Mouse (Mus musculus): ENCODE results near the gene Rab43. TPM values are rescaled to one million over a fixed set of nuclear protein-coding genes. Genes with fewer than 3 reads are reported as not detected.

Rab43 gene
- polyA plus RNA-seq, 2 experiments: 13.3 to 14.3 TPM

GRCm38 (mm10) chr6:87784033-87784432, 27.9 kb downstream of the Rab43 start:
- Histone ChIP-seq H3K27ac (replicated peaks; ENCODE audit: low read depth, low read length) (no peak overlapping the region), H3K4me3 (replicated peaks; ENCODE audit: low read length) (no peak overlapping the region), H3K9me3 (ENCODE audit: control insufficient read depth, low read length) (no peaks in the 10 kb centered on the region), H3K4me1 (ENCODE audit: control insufficient read depth, insufficient read depth, low read length) (no peaks in the 10 kb centered on the region), H3K9ac (ENCODE audit: low read depth, low read length, severe bottlenecking) (no peak overlapping the region), H3K27me3 (ENCODE audit: control insufficient read depth, insufficient read depth, low read length) (no peaks in the 10 kb centered on the region), H3K4me2 (replicated peaks; ENCODE audit: low read depth, low read length, severe bottlenecking) (no peak overlapping the region), H3K36me3 (ENCODE audit: control insufficient read depth, insufficient read depth, low read length) (no peaks in the 10 kb centered on the region)
- TF ChIP-seq POLR2A (IDR thresholded peaks at IDR 0.05; ENCODE audit: borderline replicate concordance, extremely low read depth, insufficient read depth, insufficient read length): no peak
- DNase-seq (ENCODE audit: low spot score) (no peak), ATAC-seq (ENCODE audit: low FRiP score, low read depth) (no peak)
- 71% methylated on average over 8 of the region's 8 CpGs for WGBS

DNA sequence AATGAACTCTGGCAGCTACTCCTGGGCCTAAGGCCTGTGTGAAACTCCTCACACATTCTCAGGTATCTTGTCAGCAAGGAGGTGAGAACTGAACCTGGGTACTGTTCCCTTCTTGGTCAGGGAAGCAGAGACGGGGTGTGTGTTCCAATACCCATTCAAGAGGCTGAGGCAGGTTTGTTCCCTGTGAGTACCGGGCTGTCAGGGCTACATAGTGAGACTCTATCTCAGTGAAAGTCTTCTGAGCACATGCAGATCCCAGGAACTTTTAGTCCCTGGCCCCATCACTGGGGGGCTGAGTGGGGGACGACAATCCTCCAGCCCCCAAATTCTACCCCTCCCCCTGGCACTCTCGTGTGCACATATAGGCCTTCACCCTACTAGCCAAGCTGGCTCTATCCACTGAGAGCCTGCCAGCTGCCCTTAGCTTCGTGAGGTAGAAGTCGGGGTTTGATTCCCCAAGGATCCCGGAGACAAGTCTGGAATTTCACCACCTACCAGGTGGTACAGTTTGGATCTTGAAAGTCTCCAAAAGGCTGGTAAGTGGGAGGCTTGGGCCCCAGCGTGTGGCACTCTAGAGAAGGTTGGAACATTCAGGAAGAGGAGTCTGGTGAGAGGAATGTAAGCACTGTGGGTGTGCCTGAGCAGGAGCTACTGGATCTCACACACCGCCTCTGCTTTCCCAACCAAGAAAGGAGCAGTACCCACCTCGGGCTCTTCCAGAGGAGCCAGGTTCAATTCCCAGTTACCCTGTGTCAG, 31.2 kb downstream of the Rab43 start:
- 79% methylated on average over 10 of the region's 10 CpGs for WGBS
- H3K4me3 ChIP-seq (replicated peaks; ENCODE audit: low read length): no peak overlapping the region
- no peak overlapping the region for H3K9ac ChIP-seq (ENCODE audit: low read depth, low read length, severe bottlenecking)
- no peak overlapping the region for H3K4me2 ChIP-seq (replicated peaks; ENCODE audit: low read depth, low read length, severe bottlenecking)
- H3K4me1 ChIP-seq (ENCODE audit: control insufficient read depth, insufficient read depth, low read length): no peaks in the 10 kb centered on the region; the same call in 1 of the 2 replicates
- DNase-seq (ENCODE audit: low spot score) (no peak), ATAC-seq (ENCODE audit: low FRiP score, low read depth) (no peak)
- TF ChIP-seq POLR2A (IDR thresholded peaks at IDR 0.05; ENCODE audit: borderline replicate concordance, extremely low read depth, insufficient read depth, insufficient read length): no peak
- H3K9me3 ChIP-seq (ENCODE audit: control insufficient read depth, low read length): no peaks in the 10 kb centered on the region
- H3K27me3 ChIP-seq (ENCODE audit: control insufficient read depth, insufficient read depth, low read length): no peaks in the 10 kb centered on the region
- H3K27ac ChIP-seq (replicated peaks; ENCODE audit: low read depth, low read length): no peak overlapping the region
- H3K36me3 ChIP-seq (ENCODE audit: control insufficient read depth, insufficient read depth, low read length): no peaks in the 10 kb centered on the region

DNA sequence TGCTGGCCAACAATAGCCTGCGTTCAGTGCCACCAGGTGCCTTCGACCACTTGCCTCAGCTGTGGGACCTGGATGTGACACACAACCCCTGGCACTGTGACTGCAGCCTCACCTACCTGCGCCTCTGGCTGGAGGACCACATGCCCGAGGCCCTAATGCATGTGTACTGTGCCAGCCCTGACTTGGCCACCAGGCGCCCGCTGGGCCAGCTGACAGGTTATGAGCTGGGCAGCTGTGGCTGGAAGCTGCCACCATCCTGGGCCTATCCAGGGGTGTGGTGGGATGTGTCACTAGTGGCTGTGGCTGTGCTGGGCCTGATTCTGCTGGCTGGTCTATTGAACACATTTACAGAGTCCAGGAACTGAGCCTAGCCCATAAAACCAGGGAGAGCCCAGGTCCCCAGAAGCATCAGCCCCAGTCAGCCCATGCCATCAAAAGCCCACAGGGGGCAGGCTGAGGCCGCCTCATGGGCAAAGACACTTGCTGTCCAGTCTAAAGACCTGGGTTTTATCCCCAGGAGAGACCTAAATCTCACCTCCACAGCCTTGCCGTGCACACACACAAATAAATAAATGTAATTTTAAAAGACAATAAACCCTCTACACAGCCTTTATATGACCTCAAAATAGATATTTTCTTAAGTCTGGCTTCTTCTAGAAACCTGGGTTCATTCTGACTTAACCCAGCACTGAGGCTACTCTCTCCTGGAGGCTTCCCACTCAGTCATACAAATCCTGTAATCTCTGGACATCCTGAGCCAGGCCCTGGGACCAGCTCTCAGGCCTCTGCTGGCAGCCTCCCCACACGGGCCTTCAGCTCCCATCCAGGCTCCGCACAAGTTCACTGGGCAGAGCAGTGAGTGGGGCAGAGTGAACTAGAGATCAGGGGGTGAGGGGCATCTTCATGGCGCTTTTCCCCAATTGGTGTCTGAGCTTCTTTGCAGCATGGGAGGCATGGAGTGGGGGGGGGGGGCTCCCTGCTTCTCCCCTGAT, 32.5 kb downstream of the Rab43 start:
- no peak overlapping the region for H3K4me3 ChIP-seq (replicated peaks; ENCODE audit: low read length)
- no peak overlapping the region for H3K27ac ChIP-seq (replicated peaks; ENCODE audit: low read depth, low read length)
- WGBS: 77% methylated on average over 11 of the region's 11 CpGs
- no peak for TF ChIP-seq POLR2A (IDR thresholded peaks at IDR 0.05; ENCODE audit: borderline replicate concordance, extremely low read depth, insufficient read depth, insufficient read length)
- no peaks in the 10 kb centered on the region for H3K9me3 ChIP-seq (ENCODE audit: control insufficient read depth, low read length)
- H3K4me2 ChIP-seq (replicated peaks; ENCODE audit: low read depth, low read length, severe bottlenecking): no peak overlapping the region
- H3K36me3 ChIP-seq (ENCODE audit: control insufficient read depth, insufficient read depth, low read length): no peaks in the 10 kb centered on the region
- H3K4me1 ChIP-seq (ENCODE audit: control insufficient read depth, insufficient read depth, low read length): no peaks in the 10 kb centered on the region; the same call in 1 of the 2 replicates
- H3K27me3 ChIP-seq (ENCODE audit: control insufficient read depth, insufficient read depth, low read length): no peaks in the 10 kb centered on the region
- H3K9ac ChIP-seq (ENCODE audit: low read depth, low read length, severe bottlenecking): no peak overlapping the region
- ATAC-seq (ENCODE audit: low FRiP score, low read depth): no peak
- DNase-seq (ENCODE audit: low spot score): no peak

DNA sequence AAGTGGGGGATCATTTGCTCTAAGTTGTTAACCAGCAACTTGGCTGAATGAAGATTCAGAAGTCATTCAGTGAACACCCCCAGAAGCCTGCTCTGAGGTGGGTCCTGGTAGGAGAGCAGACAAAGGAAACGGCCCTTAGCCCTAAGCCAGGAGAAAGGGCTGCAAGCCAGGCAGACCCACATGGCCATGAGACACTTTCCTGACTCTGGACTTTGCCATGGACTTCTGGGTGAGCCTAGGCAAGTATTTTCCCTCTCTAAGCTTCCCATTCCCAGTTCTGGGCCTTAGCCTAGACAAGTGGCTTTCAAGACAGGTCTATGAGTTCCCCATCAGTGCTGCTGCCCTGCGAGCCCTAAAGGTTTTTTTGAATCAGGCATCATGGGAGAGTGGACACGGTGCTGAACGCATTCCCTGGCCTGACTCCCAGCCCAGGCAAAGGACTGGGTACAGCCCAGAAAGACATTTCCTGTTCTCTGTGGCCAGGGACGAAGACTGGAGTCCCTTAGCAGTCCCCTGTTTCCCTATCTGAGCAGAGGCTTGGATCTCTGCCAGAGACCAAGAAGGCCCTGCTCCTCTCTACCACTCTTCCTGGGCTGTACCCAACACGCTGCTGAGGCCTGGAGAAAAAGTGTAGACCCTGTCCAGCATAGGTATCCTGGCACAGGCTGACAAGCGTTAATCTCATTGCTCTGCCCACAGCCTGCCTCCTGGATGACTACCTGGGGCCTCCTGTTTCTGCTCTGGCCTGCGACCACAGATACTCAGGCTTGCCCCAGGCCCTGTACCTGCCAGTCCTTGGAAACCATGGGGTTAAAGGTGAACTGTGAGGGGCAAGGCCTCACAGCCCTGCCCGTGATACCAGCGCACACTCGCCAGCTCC, 33.4 kb downstream of the Rab43 start:
- Histone ChIP-seq H3K27ac (replicated peaks; ENCODE audit: low read depth, low read length) (no peak overlapping the region), H3K27me3 (ENCODE audit: control insufficient read depth, insufficient read depth, low read length) (no peaks in the 10 kb centered on the region), H3K4me3 (replicated peaks; ENCODE audit: low read length) (no peak overlapping the region), H3K36me3 (ENCODE audit: control insufficient read depth, insufficient read depth, low read length) (no peaks in the 10 kb centered on the region), H3K9me3 (ENCODE audit: control insufficient read depth, low read length) (no peaks in the 10 kb centered on the region), H3K9ac (ENCODE audit: low read depth, low read length, severe bottlenecking) (no peak overlapping the region), H3K4me2 (replicated peaks; ENCODE audit: low read depth, low read length, severe bottlenecking) (no peak overlapping the region), H3K4me1 (ENCODE audit: control insufficient read depth, insufficient read depth, low read length) (no peaks in the 10 kb centered on the region; the same call in 1 of the 2 replicates)
- no peak for DNase-seq (ENCODE audit: low spot score)
- no peak for TF ChIP-seq POLR2A (IDR thresholded peaks at IDR 0.05; ENCODE audit: borderline replicate concordance, extremely low read depth, insufficient read depth, insufficient read length)
- ATAC-seq (ENCODE audit: low FRiP score, low read depth): no peak
- 74% methylated on average over 11 of the region's 11 CpGs for WGBS
